Mouse (Mus musculus) layer of hippocampus, adult 9-10 months (tissue): Measurements from ENCODE around the gene Fv1.
"Not testable (repeated sequence)": the region's sequence is repeated elsewhere in the genome, so short reads cannot be mapped to it uniquely, and the experiment has no call there.

ENCODE experiments used
- DNase-seq: peaks from one replicate; pipeline ENCODE4 v3.0.0; 2022; ENCODE audit warnings: low spot score

Fv1 gene

DNA sequence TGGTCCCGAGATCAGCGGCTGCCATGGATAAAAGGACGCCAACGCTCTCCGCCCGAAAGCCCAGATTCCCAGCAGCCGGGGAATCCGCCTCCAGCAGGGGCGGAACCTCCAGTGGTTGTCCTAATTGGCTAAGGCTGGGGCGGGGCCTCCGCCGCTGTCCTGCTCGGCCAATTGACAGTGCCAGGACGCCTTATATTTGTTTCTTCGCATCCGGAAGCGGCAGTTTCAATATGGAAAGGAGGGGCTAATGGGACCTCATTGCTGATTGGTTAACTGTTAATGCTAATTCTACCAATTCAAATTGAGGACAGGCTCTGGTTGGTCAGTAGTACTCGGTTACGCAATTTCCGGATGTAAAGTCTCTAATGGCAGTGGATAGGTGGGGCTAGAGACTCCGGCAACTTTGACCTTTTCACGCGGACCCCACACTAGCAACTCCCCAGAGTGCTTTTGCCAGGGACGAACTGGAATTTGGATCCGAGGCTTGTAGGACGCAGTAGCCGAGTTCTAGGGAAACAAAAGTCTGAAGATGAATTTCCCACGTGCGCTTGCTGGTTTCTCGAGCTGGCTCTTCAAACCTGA lies at the start of gene Fv1, which contains the start of gene Miip:
TSS of gene Fv1 (plus strand) at position 530 of the 582 bp plus-strand sequence.
TSS of gene Miip (minus strand) at position 367 of the 582 bp plus-strand sequence.
- peak; percentile 98 for DNase-seq

- DNase-seq: not testable (repeated sequence)
These were observed 49.1 kb upstream of the Fv1 start for GRCm38 (mm10) chr4:147819659-147820058.

DNA sequence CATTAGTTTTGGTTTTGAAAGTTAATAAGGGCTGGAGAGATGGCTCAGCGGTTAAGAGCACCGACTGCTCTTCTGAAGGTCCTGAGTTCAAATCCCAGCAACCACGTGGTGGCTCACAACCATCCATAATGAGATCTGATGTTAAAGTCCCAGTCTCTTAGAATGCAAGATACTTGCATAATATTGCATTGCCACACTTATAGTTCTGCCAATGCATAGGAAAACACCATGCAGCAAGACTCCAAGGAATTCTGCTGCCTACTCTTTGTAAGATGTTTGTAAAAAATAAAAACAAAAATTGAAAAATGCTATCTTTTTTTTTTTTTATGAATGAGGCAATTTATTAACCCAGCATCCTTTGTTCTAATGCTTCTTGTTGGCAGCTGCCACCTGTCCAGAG lies 47.4 kb upstream of the Fv1 start:
- not testable (repeated sequence) for DNase-seq

DNA sequence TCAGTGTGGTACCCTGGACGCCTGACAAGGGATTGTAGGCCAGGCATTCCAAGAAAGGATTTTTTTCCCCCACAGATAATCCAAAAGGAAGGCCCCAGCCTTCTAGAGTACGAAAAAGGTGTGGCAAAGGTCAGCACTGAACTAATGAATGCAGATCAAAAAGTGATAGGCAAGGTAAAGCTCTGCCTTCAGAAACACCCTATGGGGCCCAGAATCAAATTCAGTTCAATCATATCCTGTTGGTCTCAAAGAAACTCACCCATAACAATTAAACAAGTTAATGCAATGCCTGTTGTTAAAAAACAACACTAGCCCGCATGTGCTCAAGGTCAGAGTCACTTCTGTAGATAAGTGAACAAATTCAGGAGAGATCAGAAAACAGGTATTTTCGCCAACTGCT lies 44.4 kb upstream of the Fv1 start:
- no peak for DNase-seq

DNA sequence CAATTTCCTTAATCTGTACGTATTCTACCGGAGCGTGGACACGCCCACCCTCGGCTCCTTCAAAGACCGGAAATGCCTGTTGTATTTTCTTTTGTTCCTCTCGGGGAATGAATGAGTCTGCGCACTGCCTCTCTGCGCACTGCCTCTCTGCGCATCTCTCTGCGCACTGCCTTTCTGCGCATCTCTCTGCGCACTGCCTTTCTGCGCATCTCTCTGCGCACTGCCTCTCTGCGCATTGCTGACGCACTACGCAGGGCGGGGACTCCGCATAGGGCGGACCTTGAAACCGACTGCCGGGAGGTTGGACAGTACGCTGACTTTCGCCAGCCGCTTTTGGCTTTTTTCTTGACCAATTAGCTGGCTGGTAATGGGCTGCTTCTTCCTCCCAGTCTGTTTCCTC lies 29.5 kb upstream of the Fv1 start:
- DNase-seq: not testable (repeated sequence)

DNA sequence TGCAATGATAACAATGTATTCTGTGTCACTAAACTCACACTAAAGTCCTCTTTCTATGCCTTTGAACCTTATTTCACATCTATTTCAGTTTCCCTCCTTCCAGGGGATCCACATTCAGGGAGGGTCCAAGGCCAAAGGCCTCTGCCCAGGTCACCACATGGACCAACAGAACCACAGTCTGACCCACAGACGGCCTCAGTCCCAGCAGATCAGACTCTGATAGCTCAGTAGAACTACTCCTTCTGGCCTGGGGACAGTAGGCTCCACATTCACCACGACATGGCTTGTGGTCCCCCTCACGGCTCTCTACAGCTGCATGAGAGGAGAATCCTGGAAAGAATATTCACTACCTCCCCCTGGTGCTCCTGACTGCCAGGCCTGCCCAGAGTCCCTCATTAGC lies 25.9 kb upstream of the Fv1 start:
- DNase-seq: no peak

DNA sequence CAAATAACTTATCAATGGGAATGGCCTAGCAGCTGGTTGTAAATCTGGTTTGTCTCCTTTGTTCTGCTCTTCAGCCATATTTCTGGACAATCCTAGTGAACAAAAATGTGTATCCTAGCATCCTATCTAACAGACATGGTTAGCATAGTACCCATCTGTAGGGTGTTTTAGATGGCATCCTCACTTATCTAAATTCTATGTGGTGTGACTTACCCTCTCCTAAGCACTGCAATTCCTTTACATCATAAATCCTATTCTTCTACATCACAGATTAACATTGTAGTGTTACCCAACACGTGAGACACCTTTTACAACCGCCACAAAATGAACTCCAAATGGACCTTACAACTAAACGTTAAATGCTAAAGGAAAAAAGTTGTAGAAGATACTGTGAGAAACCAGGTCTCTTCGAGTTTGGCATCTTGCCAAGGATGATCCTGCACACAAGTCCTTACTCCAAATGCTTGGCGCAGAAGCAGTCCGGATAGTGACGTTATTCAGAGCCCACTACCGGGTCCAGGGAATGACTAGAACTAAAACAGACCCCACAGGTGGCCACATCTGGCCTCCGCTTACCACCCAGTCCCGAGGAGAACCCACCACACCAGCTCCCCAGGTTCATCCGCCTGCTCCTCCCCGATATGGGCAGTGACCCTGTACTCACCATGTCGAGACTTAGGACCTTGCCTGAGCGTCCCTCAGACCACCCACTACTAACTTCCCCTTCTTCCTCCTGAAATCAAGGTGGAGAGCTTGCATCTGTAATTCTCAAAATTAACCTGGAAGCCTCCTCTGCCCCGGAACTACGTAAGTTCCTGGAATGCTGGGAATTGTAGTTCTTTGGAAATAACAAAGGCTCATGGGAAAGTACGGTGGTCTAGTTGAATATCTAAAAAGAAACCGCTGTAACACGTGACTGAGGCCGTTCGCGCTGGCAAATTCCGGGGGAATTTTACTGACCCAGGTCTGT lies 20.9 kb upstream of the Fv1 start, which contains the start of gene Zfp933:
TSS of gene Zfp933 (minus strand) at position 753 of the 970 bp plus-strand sequence.
- peak; percentile 85 for DNase-seq

DNA sequence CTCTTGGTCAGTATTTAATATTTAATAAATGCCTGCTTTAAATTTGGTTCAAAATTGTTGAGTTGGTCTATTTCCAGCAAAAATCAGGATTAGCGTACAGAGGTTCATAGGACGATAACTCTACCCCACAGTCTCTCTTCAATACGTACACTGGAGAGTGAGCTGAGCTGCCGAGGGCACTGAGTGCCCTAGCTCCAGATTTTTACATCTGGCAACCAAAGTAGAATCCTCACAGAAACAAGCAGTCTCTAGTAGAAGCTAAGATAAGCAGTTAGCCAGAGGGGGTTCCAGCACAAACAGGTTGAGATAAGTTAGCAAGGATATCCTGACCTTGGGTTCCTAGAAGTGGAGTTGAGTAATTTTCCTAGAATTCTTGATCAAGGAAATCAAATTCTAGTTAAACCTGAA lies 20.2 kb upstream of the Fv1 start:
- no peak for DNase-seq

DNA sequence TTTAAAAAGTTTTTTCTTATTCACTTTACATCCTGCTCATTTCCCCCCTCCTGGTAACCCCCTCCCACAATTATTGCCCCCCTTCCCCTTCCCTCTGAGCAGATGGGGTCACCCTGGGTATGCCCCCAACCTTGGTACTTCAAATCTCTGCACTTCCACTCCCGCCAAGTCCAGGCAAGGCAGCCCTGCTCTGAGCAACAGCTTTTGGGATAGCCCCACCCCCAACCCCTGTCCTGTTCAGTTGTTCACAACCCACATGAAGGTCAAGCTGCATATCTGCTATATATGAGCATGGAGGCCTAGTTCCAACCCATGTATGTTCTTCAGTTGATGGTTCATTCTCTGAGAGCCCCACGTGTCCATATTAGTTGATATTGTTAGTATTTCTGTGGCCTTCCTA lies 18.0 kb upstream of the Fv1 start:
- DNase-seq: no peak

DNA sequence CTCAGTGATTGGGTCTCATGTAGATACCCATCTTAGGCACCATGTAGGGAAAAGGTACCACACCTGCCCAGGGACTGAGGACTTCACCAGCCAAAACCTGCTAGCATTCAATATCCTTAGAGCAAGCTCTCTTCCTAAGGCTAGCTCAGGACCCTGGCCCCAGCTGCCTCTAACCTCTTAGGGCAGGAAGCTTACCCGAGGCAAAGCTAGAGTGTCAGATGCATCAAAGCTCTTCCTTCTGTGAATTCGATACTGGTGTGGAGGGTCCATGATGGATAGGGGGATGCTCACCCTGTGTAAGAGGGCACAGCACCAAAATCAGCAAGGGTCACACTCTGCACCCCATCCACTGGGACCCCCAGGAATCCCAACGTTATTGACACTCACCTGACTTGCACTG lies 6.7 kb upstream of the Fv1 start:
- DNase-seq: no peak

GRCm38 (mm10) chr4:147865651-147866050 lies 3.1 kb upstream of the Fv1 start:
- DNase-seq: no peak

- DNase-seq: no peak
These were observed 2.7 kb upstream of the Fv1 start for GRCm38 (mm10) chr4:147866056-147866455.

DNA sequence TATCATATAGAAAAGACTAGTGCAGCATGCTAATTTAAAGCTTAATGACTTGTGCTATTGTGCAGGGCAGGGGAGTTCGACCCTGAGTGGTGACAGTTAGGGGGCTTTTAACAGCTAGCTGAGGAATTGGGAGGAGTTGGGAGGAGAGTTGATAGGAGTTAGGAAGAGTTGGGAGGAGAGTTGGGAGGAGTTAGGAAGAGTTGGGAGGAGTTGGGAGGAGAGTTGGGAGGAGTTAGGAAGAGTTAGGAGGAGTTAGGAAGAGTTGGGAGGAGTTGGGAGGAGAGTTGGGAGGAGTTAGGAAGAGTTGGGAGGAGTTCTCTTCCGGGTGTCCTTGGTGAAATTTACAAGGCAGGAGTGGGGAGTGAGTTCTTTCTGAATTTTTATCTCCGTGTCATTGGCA lies 2.0 kb upstream of the Fv1 start:
- DNase-seq: not testable (repeated sequence)

DNA sequence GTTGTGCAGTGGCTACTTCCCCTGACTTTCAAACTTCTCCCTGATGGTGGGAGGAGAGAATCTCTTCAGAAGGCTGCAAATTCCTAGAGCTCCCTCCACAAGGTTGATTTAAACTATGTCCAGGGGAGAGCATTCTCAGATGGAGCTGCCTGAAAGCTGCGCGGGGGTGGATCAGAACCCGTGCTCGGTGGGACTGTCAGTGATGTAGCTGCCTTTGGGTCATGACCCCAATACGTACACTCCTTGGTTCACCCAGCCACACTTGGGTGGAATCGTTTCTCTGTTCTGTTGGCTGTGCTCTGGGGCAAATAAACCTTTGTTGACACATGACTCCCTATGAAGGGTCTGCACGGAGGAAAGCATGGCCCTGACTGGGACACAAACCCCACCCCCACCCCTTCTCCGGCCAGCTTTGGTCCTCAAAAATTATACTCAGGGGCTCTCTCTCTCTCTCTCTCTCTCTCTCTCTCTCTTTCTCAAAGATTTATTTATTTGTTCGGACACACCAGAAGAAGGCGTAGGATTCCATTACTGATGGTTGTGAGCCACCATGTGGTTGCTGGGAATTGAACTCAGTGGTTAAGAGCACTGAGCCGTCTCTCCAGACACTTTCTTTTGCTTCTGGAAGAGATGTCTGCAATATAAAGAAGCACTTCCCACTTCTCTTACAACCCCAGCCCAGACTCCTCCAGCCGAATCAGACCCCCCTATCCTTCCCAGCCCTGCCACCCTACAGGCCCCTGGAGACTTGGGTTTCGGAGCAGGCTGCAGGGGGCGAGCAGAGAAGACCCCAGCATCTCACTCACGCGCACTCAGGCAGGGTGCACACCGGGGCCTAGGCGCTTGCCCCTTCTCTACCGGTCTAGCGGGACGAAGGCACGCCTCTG lies 973 bp upstream of the Fv1 start:
- DNase-seq: no peak

DNA sequence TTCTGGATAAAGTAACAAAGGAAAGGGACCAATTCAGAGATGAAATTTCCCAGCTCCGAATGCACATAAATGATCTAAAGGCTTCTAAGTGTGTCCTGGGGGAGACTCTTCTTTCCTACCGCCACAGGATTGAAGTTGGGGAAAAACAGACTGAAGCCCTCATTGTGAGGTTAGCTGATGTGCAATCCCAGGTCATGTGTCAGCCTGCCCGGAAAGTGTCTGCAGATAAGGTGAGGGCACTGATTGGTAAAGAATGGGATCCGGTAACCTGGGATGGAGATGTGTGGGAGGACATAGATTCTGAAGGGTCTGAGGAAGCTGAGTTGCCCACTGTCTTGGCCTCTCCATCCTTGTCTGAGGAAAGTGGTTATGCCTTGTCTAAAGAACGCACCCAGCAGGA lies 459 bp downstream of the Fv1 start:
- DNase-seq: no peak

DNA sequence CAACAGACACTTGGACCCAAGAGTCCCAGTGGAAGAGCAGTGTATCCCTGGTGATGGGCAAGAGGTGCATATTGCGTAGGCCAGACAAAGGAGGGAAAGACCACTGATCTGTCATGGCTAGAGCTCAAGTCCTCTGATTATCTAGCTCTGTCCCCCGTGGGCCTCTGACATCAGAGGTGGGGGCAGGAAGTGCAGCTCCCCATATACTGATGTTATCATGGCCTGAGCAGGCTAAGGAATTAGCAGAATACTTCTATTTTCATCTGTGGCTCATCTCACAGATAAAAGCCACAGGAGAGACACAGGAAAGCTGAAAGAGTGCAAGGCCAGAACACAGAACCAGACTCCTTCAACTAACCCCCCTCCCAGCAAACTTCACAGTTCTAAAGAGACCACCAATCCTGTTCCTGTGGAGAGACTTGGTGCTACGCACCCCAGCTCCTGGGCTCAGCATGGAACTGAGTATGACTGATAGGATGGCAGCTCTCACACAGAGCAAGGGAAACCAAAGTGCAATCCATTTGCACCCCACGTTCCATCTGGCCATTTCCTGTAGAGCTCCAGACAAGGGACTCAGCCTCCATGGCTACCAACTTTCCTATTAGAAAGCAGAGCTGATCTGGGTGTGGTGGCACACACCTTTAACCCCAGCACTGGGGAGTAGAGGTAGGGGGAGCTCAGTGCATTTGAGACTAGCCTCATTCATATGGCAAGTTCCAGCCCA lies 7.2 kb downstream of the Fv1 start:
- DNase-seq: no peak

DNA sequence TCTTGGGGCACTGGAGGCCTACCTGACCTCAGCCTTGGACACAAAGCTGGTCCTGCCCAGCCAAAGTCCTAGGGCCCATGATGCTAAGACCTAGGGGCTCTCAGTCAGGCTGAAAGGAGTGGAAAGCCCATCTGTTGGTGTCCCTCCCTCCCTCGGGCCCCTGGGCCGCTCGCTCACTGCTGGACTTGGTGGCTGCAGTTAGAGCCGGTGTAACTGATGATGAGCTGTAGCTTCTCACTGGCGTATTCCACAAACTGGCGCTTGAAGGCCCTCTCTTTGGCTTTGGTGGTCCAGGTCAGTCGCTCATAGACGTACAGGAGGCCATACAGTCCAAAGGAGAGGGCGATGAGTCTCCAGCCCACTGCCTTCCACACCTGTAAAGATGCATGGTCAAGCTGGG lies 9.8 kb downstream of the Fv1 start:
- DNase-seq: no peak

DNA sequence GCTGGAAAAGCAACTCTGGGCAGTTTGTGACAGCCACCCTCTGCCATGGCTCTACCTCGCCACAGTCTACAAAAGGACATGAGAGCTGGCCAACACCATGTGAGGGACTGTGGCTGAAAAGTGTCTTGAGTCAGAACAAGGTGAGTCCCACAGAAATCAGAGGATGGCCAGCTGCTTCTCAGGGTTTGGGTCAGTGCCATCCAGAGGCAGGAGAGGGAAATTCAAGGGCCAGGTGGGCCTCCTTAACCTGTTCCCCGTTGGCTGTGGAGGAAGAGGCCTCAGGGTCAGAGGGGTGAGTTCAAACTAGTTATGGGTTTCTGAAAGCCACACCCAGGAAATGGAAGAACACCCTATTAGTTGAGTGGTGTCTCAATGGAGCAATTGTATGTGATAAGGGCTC lies 10.7 kb downstream of the Fv1 start:
- DNase-seq: no peak

- no peak for DNase-seq
These were observed 11.1 kb downstream of the Fv1 start for GRCm38 (mm10) chr4:147879865-147880264.

- DNase-seq: no peak
These were observed 13.0 kb downstream of the Fv1 start for GRCm38 (mm10) chr4:147881792-147882191.

DNA sequence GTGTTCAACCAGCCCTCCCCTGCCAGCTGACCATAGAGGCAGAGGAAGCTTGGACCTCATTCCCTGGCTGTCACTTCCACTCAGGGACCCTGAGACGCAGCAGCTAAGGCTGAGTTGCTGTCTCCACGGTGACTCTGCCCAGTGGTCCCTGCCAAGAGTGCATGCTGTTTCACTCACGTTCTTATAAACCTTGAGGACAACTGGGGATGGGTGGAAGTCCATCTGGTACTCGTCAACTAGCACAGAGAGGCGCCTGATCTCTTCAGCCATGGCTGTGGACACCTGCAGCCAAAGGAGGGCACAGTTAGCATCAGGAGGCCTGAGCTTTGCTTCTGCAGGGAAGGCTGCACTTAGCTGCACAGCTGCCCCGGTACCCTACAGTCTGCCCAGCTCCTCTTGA lies 14.3 kb downstream of the Fv1 start:
- no peak for DNase-seq

GRCm38 (mm10) chr4:147884138-147884537 lies 15.4 kb downstream of the Fv1 start:
- no peak for DNase-seq
